Comparison of ENCODE assay signal across 14 mouse cellular contexts in the genomic region with DNA sequence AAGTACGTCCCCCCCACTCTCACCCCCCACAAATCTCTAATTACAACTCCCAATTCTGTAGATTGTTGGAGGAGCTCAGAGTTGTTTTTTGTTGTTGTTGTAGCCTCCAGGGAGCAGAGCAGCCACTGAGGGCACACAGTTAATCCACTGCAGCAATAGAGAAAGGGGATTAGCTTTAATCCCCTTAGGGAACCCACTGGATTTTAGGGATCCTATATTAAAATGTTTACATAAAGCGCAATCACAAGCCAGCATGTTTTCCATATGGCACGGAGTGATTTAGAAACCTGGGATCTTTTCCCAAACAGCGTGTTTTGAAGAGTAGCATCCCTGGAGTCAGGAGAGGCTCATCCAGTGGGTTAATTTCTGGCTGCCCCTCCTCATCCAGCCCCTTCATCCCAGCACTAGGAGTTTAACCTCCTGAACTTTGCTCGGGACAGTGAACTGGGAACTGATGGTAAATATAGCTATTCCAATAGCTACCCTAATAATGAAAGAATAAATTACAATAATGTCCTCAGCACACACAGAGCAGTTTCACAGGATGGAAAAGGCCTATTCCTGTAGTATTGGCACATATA. TPM values are rescaled to one million over a fixed set of nuclear protein-coding genes. Genes with fewer than 3 reads are reported as not detected.
A peak's percentile ranks its signal among the peaks of the same experiment; 100 is the strongest.
DNase-seq lines count a peak whose midpoint lies in the region; ATAC-seq and TF ChIP-seq lines count a peak whose summit lies in the region.
"Had no signal": no experiment of that assay in that cellular context is flagged by ENCODE, and none has a peak within 500 bp of the region (broad histone marks: within the 10 kb centered on the region; RNA-seq: fewer than 3 reads in every experiment).

No protein-coding gene starts in this region.

- intact Hi-C loops in left cerebral cortex, postnatal 25 days (cut with DNase I) = loop anchor here (5.0 kb wide), 1 partner anchor 251 kb away; no protein-coding TSS in a partner anchor

- no peak overlapping the region; the same call in 1 of the 2 replicates for H3K9ac ChIP-seq in hindbrain, postnatal 0 days (replicated peaks; ENCODE audit: low read length)
- peak overlapping the region; percentile 21; the same call in 1 of the 2 replicates for H3K9ac ChIP-seq in midbrain, embryonic 16.5 days (ENCODE audit: low read depth, low read length)
- H3K9ac ChIP-seq in stomach, postnatal 0 days (ENCODE audit: low read length) = no peak overlapping the region
- H3K9ac ChIP-seq: forebrain, postnatal 0 days; liver, embryonic 14.5 days had no signal

- H3K4me2 ChIP-seq in hindbrain, postnatal 0 days (ENCODE audit: low read depth, low read length) = peak overlapping the region; percentile 42
- H3K4me2 ChIP-seq in midbrain, embryonic 16.5 days (ENCODE audit: low read length) = peak overlapping the region; percentile 33
- H3K4me2 ChIP-seq in stomach, postnatal 0 days (replicated peaks; ENCODE audit: low read depth) = no peak overlapping the region

- DNase-seq in cerebellum, adult 9-10 months = peak; percentile 61
- no peak for DNase-seq in cerebellum, postnatal 4 days (ENCODE audit: low spot score in 2 of 2)
- no peak for DNase-seq in embryonic facial prominence, embryonic 10.5 days (ENCODE audit: low spot score)
- DNase-seq in hindbrain, postnatal 0 days (ENCODE audit: low spot score) = peak; percentile 51
- no peak for DNase-seq in stomach, postnatal 0 days (ENCODE audit: low spot score)
- no peak for DNase-seq in left cerebral cortex, postnatal 25 days (ENCODE audit: low spot score in 2 of 2)
- DNase-seq: adrenal gland, adult 2 months; kidney, adult 9 months; lung, postnatal 14 days had no signal

- ATAC-seq in hindbrain, postnatal 0 days = no peak
- no peak for ATAC-seq in midbrain, embryonic 16.5 days
- no peak for ATAC-seq in erythroblast, adult 5-6 weeks (replicated peaks; ENCODE audit: low FRiP score, poor library complexity, severe bottlenecking)
- ATAC-seq in stomach, postnatal 0 days (ENCODE audit: low FRiP score, low TSS enrichment) = no peak
- ATAC-seq: forebrain, postnatal 0 days had no signal

- peaks cover 65% of the 10 kb centered on the region for H3K27me3 ChIP-seq in embryonic facial prominence, embryonic 10.5 days (replicated peaks; ENCODE audit: low read depth, poor library complexity, severe bottlenecking)
- no peaks in the 10 kb centered on the region for H3K27me3 ChIP-seq in hindbrain, postnatal 0 days (ENCODE audit: insufficient read depth, low read length)
- H3K27me3 ChIP-seq in midbrain, embryonic 16.5 days (ENCODE audit: control insufficient read depth, insufficient read depth, low read depth, low read length) = no peaks in the 10 kb centered on the region
- peaks cover 3% of the 10 kb centered on the region; the same call in 1 of the 2 replicates for H3K27me3 ChIP-seq in stomach, postnatal 0 days (ENCODE audit: control insufficient read depth, insufficient read depth, low read length)

- peak overlapping the region; percentile 27; the same call in 1 of the 2 replicates for H3K27ac ChIP-seq in embryonic facial prominence, embryonic 10.5 days (replicated peaks)
- peak overlapping the region; percentile 52; the same call in 1 of the 2 replicates for H3K27ac ChIP-seq in hindbrain, postnatal 0 days
- H3K27ac ChIP-seq in midbrain, embryonic 16.5 days (ENCODE audit: low read length) = peak overlapping the region; percentile 81
- no peak overlapping the region for H3K27ac ChIP-seq in stomach, postnatal 0 days (replicated peaks)
- H3K27ac ChIP-seq: liver, embryonic 14.5 days had no signal

- no peak overlapping the region for H3K4me3 ChIP-seq in embryonic facial prominence, embryonic 10.5 days
- no peak overlapping the region for H3K4me3 ChIP-seq in hindbrain, postnatal 0 days (ENCODE audit: low read length)
- 0 out of 2 replicates have a peak overlapping the region, but pooled peaks have one; percentile 2 for H3K4me3 ChIP-seq in midbrain, embryonic 16.5 days (ENCODE audit: low read depth, low read length)
- no peak overlapping the region for H3K4me3 ChIP-seq in stomach, postnatal 0 days (ENCODE audit: low read depth, low read length)

- no peaks in the 10 kb centered on the region for H3K9me3 ChIP-seq in embryonic facial prominence, embryonic 10.5 days
- H3K9me3 ChIP-seq in hindbrain, postnatal 0 days (ENCODE audit: low read length) = no peaks in the 10 kb centered on the region
- no peaks in the 10 kb centered on the region for H3K9me3 ChIP-seq in midbrain, embryonic 16.5 days (replicated peaks; ENCODE audit: control insufficient read depth, low read length, poor library complexity, severe bottlenecking)
- no peaks in the 10 kb centered on the region for H3K9me3 ChIP-seq in stomach, postnatal 0 days (ENCODE audit: control insufficient read depth, low read length)

- WGBS in embryonic facial prominence, embryonic 10.5 days = 9% methylated on average over 5 of the region's 5 CpGs
- 25% methylated on average over 5 of the region's 5 CpGs for WGBS in hindbrain, postnatal 0 days
- 21% methylated on average over 5 of the region's 5 CpGs for WGBS in midbrain, embryonic 16.5 days
- 55% methylated on average over 5 of the region's 5 CpGs for WGBS in stomach, postnatal 0 days

- TF ChIP-seq EP300 in stomach, postnatal 0 days (optimal IDR thresholded peaks at IDR 0.05) = no peak

- H3K36me3 ChIP-seq in embryonic facial prominence, embryonic 10.5 days (replicated peaks) = no peaks in the 10 kb centered on the region
- H3K36me3 ChIP-seq in hindbrain, postnatal 0 days (ENCODE audit: insufficient read depth, low read length) = no peaks in the 10 kb centered on the region
- no peaks in the 10 kb centered on the region for H3K36me3 ChIP-seq in midbrain, embryonic 16.5 days (ENCODE audit: control insufficient read depth, insufficient read depth, low read length)
- H3K36me3 ChIP-seq in stomach, postnatal 0 days (ENCODE audit: control insufficient read depth, insufficient read depth, low read length) = no peaks in the 10 kb centered on the region

- TF ChIP-seq CTCF in hindbrain, postnatal 0 days (IDR thresholded peaks at IDR 0.05; ENCODE audit: low read depth) = no peak
- TF ChIP-seq CTCF in stomach, postnatal 0 days (IDR thresholded peaks at IDR 0.05; ENCODE audit: low read depth) = no peak

- H3K4me1 ChIP-seq in embryonic facial prominence, embryonic 10.5 days = peaks cover 32% of the 10 kb centered on the region
- H3K4me1 ChIP-seq in hindbrain, postnatal 0 days (ENCODE audit: insufficient read depth, low read length) = peaks cover 9% of the 10 kb centered on the region
- peaks cover 14% of the 10 kb centered on the region for H3K4me1 ChIP-seq in midbrain, embryonic 16.5 days (ENCODE audit: control insufficient read depth, insufficient read depth, low read length)
- H3K4me1 ChIP-seq in stomach, postnatal 0 days (replicated peaks; ENCODE audit: control insufficient read depth, insufficient read depth) = no peaks in the 10 kb centered on the region

RNA-seq across cellular contexts. Expression of a gene that starts 6.4 kb away (rescaled TPM):
- polyA plus RNA-seq in embryonic facial prominence, embryonic 10.5 days (2016; fragmentation: Nextera tagmentation; extraction: Ambion mirVana) = 55.1 and 62.6 TPM in 2 replicates
- total RNA-seq in hindbrain, postnatal 0 days (2014; rRNA removed) = 132 and 137 TPM in 2 replicates
- polyA plus RNA-seq in hindbrain, postnatal 0 days (2015; fragmentation: Nextera tagmentation; extraction: Ambion mirVana) = 175 and 179 TPM in 2 replicates
- polyA plus RNA-seq in midbrain, embryonic 16.5 days (2015; fragmentation: Nextera tagmentation; extraction: Ambion mirVana) = 136 and 156 TPM in 2 replicates
- not detected in 2 replicates for total RNA-seq in erythroblast, adult 5-6 weeks (2015; ENCODE audit: low replicate concordance)
- not detected in 2 replicates for total RNA-seq in erythroblast, adult 5-6 weeks (2017; ENCODE audit: low replicate concordance)
- 2.9 and 3.7 TPM in 2 replicates for polyA plus RNA-seq in stomach, postnatal 0 days (2015; fragmentation: Nextera tagmentation; extraction: Ambion mirVana)
- total RNA-seq in left cerebral cortex, postnatal 25 days (2021) = 1 to 10 TPM; 1.1 to 1.8 TPM
- total RNA-seq: heart, postnatal 14 days had no signal

Comparison
In these comparisons a context has a peak if more than half of its experiments do, and no peak if none do; other contexts are left out.
1. DNase-seq: peak in cerebellum, adult 9-10 months (single experiment) and hindbrain, postnatal 0 days (single experiment); none in cerebellum, postnatal 4 days (0 of 2), embryonic facial prominence, embryonic 10.5 days (single experiment), stomach, postnatal 0 days (single experiment) and left cerebral cortex, postnatal 25 days (0 of 2).
2. RNA of a gene that starts 6.4 kb away (polyA plus RNA-seq): 175 to 179 TPM in hindbrain, postnatal 0 days, 136 to 156 TPM in midbrain, embryonic 16.5 days and 55.1 to 62.6 TPM in embryonic facial prominence, embryonic 10.5 days; 2.9 to 3.7 TPM in stomach, postnatal 0 days; every median in the first group is over 10 times any median in the second.